Mouse (Mus musculus) liver, postnatal 0 days (tissue): ENCODE measurements around the gene Sost.

Experiments used
- CTCF ChIP-seq: sonication (generic); IDR thresholded peaks from 2 replicates; pipeline ENCODE4 v1.5.1; 2016; ENCODE audit warnings: antibody characterized with exemption, low read depth
- EP300 ChIP-seq: IDR thresholded peaks from 2 replicates; pipeline ENCODE4 v1.6.1; 2016; ENCODE audit warnings: antibody characterized with exemption, low read depth, mild to moderate bottlenecking

DNA sequence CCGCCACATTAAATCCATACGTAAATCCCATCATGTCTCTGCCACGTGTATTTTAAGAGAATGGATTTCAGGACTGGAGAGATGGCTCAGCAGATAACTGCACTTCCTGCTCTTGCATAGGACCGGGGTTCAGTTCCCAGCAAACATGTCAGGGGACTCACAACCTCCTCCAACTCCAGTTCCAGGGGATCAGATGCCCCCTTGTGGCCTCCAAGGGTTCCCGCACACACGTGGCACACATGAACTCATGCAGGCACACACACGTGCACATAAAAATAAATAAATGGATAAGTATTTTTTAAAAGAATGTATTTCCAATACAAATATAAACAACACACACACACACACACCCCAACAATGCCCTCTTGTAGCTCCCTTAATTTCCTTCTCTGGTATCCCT lies 10.1 kb upstream of the Sost start:
- TF ChIP-seq CTCF (no peak), EP300 (no peak)
